In genomic region chr15:81985267-81986161, GRCm38 (mm10) we compare ENCODE assay signal across 20 mouse cellular contexts. TPM values are rescaled to one million over a fixed set of nuclear protein-coding genes. Genes with fewer than 3 reads are reported as not detected.
A peak's percentile ranks its signal among the peaks of the same experiment; 100 is the strongest.
DNase-seq lines count a peak whose midpoint lies in the region; ATAC-seq and TF ChIP-seq lines count a peak whose summit lies in the region.
"Had no signal": no experiment of that assay in that cellular context is flagged by ENCODE, and none has a peak within 500 bp of the region (broad histone marks: within the 10 kb centered on the region; RNA-seq: fewer than 3 reads in every experiment).

No protein-coding gene starts in this region.

- no peak for DNase-seq in liver, embryonic 13.5 days
- no peak for DNase-seq in liver, postnatal 0 days
- DNase-seq in R1 (ENCODE audit: low read depth, low spot score) = peak; percentile 60
- peak; percentile 88 for DNase-seq in fibroblast of lung, adult 2 months (ENCODE audit: low read depth)
- no peak for DNase-seq in hindbrain, embryonic 14.5 days (ENCODE audit: low spot score)
- DNase-seq in heart, postnatal 10 days = no peak
- no peak for DNase-seq in urinary bladder, postnatal 10 days (ENCODE audit: low spot score)
- DNase-seq: cerebellum, adult 11-12 months had no signal

- H3K36me3 ChIP-seq in liver, embryonic 13.5 days = no peaks in the 10 kb centered on the region
- H3K36me3 ChIP-seq in liver, postnatal 0 days (replicated peaks; ENCODE audit: insufficient read depth, low read length) = no peaks in the 10 kb centered on the region
- no peaks in the 10 kb centered on the region for H3K36me3 ChIP-seq in hindbrain, embryonic 14.5 days (replicated peaks; ENCODE audit: control insufficient read depth, insufficient read depth)
- H3K36me3 ChIP-seq in intestine, embryonic 16.5 days (ENCODE audit: control insufficient read depth, insufficient read depth, low read length) = no peaks in the 10 kb centered on the region
- H3K36me3 ChIP-seq: embryonic facial prominence, embryonic 13.5 days; heart, embryonic 12.5 days; kidney, embryonic 15.5 days; liver, embryonic 15.5 days had no signal

- no peak for ATAC-seq in liver, embryonic 13.5 days (ENCODE audit: low read depth)
- ATAC-seq in liver, postnatal 0 days = no peak
- ATAC-seq in hindbrain, embryonic 14.5 days (ENCODE audit: low FRiP score) = no peak
- no peak for ATAC-seq in intestine, embryonic 16.5 days

- TF ChIP-seq CTCF in liver, postnatal 0 days (IDR thresholded peaks at IDR 0.05; ENCODE audit: low read depth) = no peak

- no peak overlapping the region for H3K9ac ChIP-seq in liver, embryonic 13.5 days
- H3K9ac ChIP-seq in liver, postnatal 0 days (replicated peaks) = no peak overlapping the region
- H3K9ac ChIP-seq in hindbrain, embryonic 14.5 days = no peak overlapping the region
- H3K9ac ChIP-seq in intestine, embryonic 16.5 days (ENCODE audit: low read depth, low read length) = no peak overlapping the region
- H3K9ac ChIP-seq: embryonic facial prominence, embryonic 13.5 days; heart, embryonic 12.5 days; kidney, embryonic 15.5 days; liver, embryonic 15.5 days had no signal

- no peaks in the 10 kb centered on the region for H3K9me3 ChIP-seq in liver, embryonic 13.5 days (replicated peaks)
- H3K9me3 ChIP-seq in liver, postnatal 0 days (ENCODE audit: low read length) = no peaks in the 10 kb centered on the region
- no peaks in the 10 kb centered on the region for H3K9me3 ChIP-seq in hindbrain, embryonic 14.5 days (ENCODE audit: control insufficient read depth, low read length)
- no peaks in the 10 kb centered on the region for H3K9me3 ChIP-seq in intestine, embryonic 16.5 days (ENCODE audit: control insufficient read depth, low read length)
- H3K9me3 ChIP-seq: embryonic facial prominence, embryonic 13.5 days; heart, embryonic 12.5 days; kidney, embryonic 15.5 days; liver, embryonic 15.5 days had no signal

- no peak overlapping the region for H3K4me2 ChIP-seq in liver, embryonic 13.5 days
- H3K4me2 ChIP-seq in liver, postnatal 0 days (ENCODE audit: low read depth, low read length) = no peak overlapping the region
- no peak overlapping the region for H3K4me2 ChIP-seq in hindbrain, embryonic 14.5 days (replicated peaks)
- H3K4me2 ChIP-seq in intestine, embryonic 16.5 days (ENCODE audit: low read depth, low read length) = no peak overlapping the region
- H3K4me2 ChIP-seq: embryonic facial prominence, embryonic 13.5 days; heart, embryonic 12.5 days; kidney, embryonic 15.5 days; liver, embryonic 15.5 days had no signal

- H3K4me3 ChIP-seq in liver, embryonic 13.5 days (replicated peaks) = no peak overlapping the region
- H3K4me3 ChIP-seq in liver, postnatal 0 days (ENCODE audit: low read depth, low read length) = no peak overlapping the region
- no peak overlapping the region for H3K4me3 ChIP-seq in hindbrain, embryonic 14.5 days (replicated peaks; ENCODE audit: low read length)
- H3K4me3 ChIP-seq in intestine, embryonic 16.5 days (ENCODE audit: low read length) = no peak overlapping the region
- H3K4me3 ChIP-seq: embryonic facial prominence, embryonic 13.5 days; heart, embryonic 12.5 days; kidney, embryonic 15.5 days; liver, embryonic 15.5 days; myocyte had no signal

- H3K27me3 ChIP-seq in liver, embryonic 13.5 days = 0 out of 2 replicates have a peak, but pooled peaks cover 3% of the 10 kb centered on the region
- no peaks in the 10 kb centered on the region for H3K27me3 ChIP-seq in liver, postnatal 0 days (ENCODE audit: insufficient read depth, low read length)
- no peaks in the 10 kb centered on the region for H3K27me3 ChIP-seq in hindbrain, embryonic 14.5 days (ENCODE audit: control insufficient read depth, insufficient read depth, low read length)
- no peaks in the 10 kb centered on the region for H3K27me3 ChIP-seq in intestine, embryonic 16.5 days (replicated peaks; ENCODE audit: control insufficient read depth, insufficient read depth, low read length)
- H3K27me3 ChIP-seq: embryonic facial prominence, embryonic 13.5 days; heart, embryonic 12.5 days; kidney, embryonic 15.5 days; liver, embryonic 15.5 days had no signal

- H3K27ac ChIP-seq in liver, embryonic 13.5 days = 0 out of 2 replicates have a peak overlapping the region, but pooled peaks have one; percentile 7
- no peak overlapping the region for H3K27ac ChIP-seq in liver, postnatal 0 days (ENCODE audit: low read depth)
- peak overlapping the region; percentile 20; the same call in 1 of the 2 replicates for H3K27ac ChIP-seq in hindbrain, embryonic 14.5 days
- H3K27ac ChIP-seq in intestine, embryonic 16.5 days (ENCODE audit: low read length) = no peak overlapping the region
- H3K27ac ChIP-seq: embryonic facial prominence, embryonic 13.5 days; kidney, embryonic 15.5 days; liver, embryonic 15.5 days; macrophage had no signal

- H3K4me1 ChIP-seq in liver, embryonic 13.5 days (replicated peaks) = peaks cover 24% of the 10 kb centered on the region
- H3K4me1 ChIP-seq in liver, postnatal 0 days (ENCODE audit: insufficient read depth) = peaks cover 14% of the 10 kb centered on the region
- H3K4me1 ChIP-seq in hindbrain, embryonic 14.5 days (replicated peaks; ENCODE audit: control insufficient read depth, insufficient read depth, low read length) = no peaks in the 10 kb centered on the region; the same call in 1 of the 2 replicates
- 0 out of 2 replicates have a peak, but pooled peaks cover 9% of the 10 kb centered on the region for H3K4me1 ChIP-seq in intestine, embryonic 16.5 days (ENCODE audit: control insufficient read depth, insufficient read depth, low read length)
- H3K4me1 ChIP-seq: embryonic facial prominence, embryonic 13.5 days had no signal

- 62% methylated on average over 2 of the region's 2 CpGs for WGBS in liver, embryonic 13.5 days (ENCODE audit: insufficient replicate concordance)
- WGBS in liver, postnatal 0 days (ENCODE audit: insufficient replicate concordance) = 78% methylated on average over 2 of the region's 2 CpGs
- WGBS in hindbrain, embryonic 14.5 days = 51% methylated on average over 2 of the region's 2 CpGs
- WGBS in intestine, embryonic 16.5 days = 66% methylated on average over 2 of the region's 2 CpGs

- intact Hi-C loops in heart, postnatal 10 days (cut with DNase I) = loop anchor here (5.0 kb wide), 1 partner anchor 153 kb away; no protein-coding TSS in a partner anchor

- TF ChIP-seq EP300 in liver, postnatal 0 days (IDR thresholded peaks at IDR 0.05; ENCODE audit: low read depth) = no peak

RNA-seq across cellular contexts. Expression of gene Xrcc6, which starts 2.1 kb away (rescaled TPM):
- polyA plus RNA-seq in liver, embryonic 13.5 days (2015; fragmentation: Nextera tagmentation; extraction: Ambion mirVana) = 77.5 and 87.7 TPM in 2 replicates
- 25.7 and 27.8 TPM in 2 replicates for polyA plus RNA-seq in liver, postnatal 0 days (2015; fragmentation: Nextera tagmentation; extraction: Ambion mirVana)
- polyA plus RNA-seq in hindbrain, embryonic 14.5 days (2014; fragmentation: Nextera tagmentation; extraction: Ambion mirVana) = 36.7 and 38.7 TPM in 2 replicates
- 72.1 and 78.4 TPM in 2 replicates for polyA plus RNA-seq in intestine, embryonic 16.5 days (2015; fragmentation: Nextera tagmentation; extraction: Ambion mirVana)
- 10 to 100 TPM; 22.6 to 29.3 TPM for total RNA-seq in heart, postnatal 10 days (2021)

RNA-seq across cellular contexts. Expression of gene 1700029P11Rik, which starts 5.2 kb away (rescaled TPM):
- not detected in 2 replicates for polyA plus RNA-seq in liver, embryonic 13.5 days (2015; fragmentation: Nextera tagmentation; extraction: Ambion mirVana)
- not detected in 2 replicates for polyA plus RNA-seq in liver, postnatal 0 days (2015; fragmentation: Nextera tagmentation; extraction: Ambion mirVana)
- not detected in 2 replicates for polyA plus RNA-seq in hindbrain, embryonic 14.5 days (2014; fragmentation: Nextera tagmentation; extraction: Ambion mirVana)
- polyA plus RNA-seq in intestine, embryonic 16.5 days (2015; fragmentation: Nextera tagmentation; extraction: Ambion mirVana) = not detected in 2 replicates
- not detected for total RNA-seq in heart, postnatal 10 days (2021)
- total RNA-seq: gastrocnemius, adult 18-20 months; layer of hippocampus, adult 8-10 months; left cerebral cortex, postnatal 36 days had no signal
- polyA plus RNA-seq: embryonic facial prominence, embryonic 13.5 days; heart, embryonic 12.5 days; kidney, embryonic 15.5 days; liver, embryonic 15.5 days; macrophage; myocyte; stomach, embryonic 14.5 days; urinary bladder, adult 2 months had no signal

RNA-seq across cellular contexts. Expression of gene Pmm1, which starts 24.8 kb away (rescaled TPM):
- 24.7 and 25.0 TPM in 2 replicates for polyA plus RNA-seq in liver, embryonic 13.5 days (2015; fragmentation: Nextera tagmentation; extraction: Ambion mirVana)
- 9.8 and 10.1 TPM in 2 replicates for polyA plus RNA-seq in liver, postnatal 0 days (2015; fragmentation: Nextera tagmentation; extraction: Ambion mirVana)
- 89.0 and 103 TPM in 2 replicates for polyA plus RNA-seq in hindbrain, embryonic 14.5 days (2014; fragmentation: Nextera tagmentation; extraction: Ambion mirVana)
- polyA plus RNA-seq in intestine, embryonic 16.5 days (2015; fragmentation: Nextera tagmentation; extraction: Ambion mirVana) = 21.5 and 22.1 TPM in 2 replicates
- total RNA-seq in heart, postnatal 10 days (2021) = 10 to 100 TPM; 22.0 to 31.4 TPM

RNA-seq across cellular contexts. Expression of gene Desi1, which starts 48.1 kb away (rescaled TPM):
- 12.8 and 13.7 TPM in 2 replicates for polyA plus RNA-seq in liver, embryonic 13.5 days (2015; fragmentation: Nextera tagmentation; extraction: Ambion mirVana)
- polyA plus RNA-seq in liver, postnatal 0 days (2015; fragmentation: Nextera tagmentation; extraction: Ambion mirVana) = 14.6 and 15.0 TPM in 2 replicates
- polyA plus RNA-seq in hindbrain, embryonic 14.5 days (2014; fragmentation: Nextera tagmentation; extraction: Ambion mirVana) = 53.2 and 61.3 TPM in 2 replicates
- 17.1 and 19.6 TPM in 2 replicates for polyA plus RNA-seq in intestine, embryonic 16.5 days (2015; fragmentation: Nextera tagmentation; extraction: Ambion mirVana)
- total RNA-seq in heart, postnatal 10 days (2021) = 10 to 100 TPM; 24.6 to 26.7 TPM

RNA-seq across cellular contexts. Expression of gene Csdc2, which starts 49.0 kb away (rescaled TPM):
- 1.0 and 1.1 TPM in 2 replicates for polyA plus RNA-seq in liver, embryonic 13.5 days (2015; fragmentation: Nextera tagmentation; extraction: Ambion mirVana)
- polyA plus RNA-seq in liver, postnatal 0 days (2015; fragmentation: Nextera tagmentation; extraction: Ambion mirVana) = 0.52 and 0.59 TPM in 2 replicates
- 183 and 199 TPM in 2 replicates for polyA plus RNA-seq in hindbrain, embryonic 14.5 days (2014; fragmentation: Nextera tagmentation; extraction: Ambion mirVana)
- polyA plus RNA-seq in intestine, embryonic 16.5 days (2015; fragmentation: Nextera tagmentation; extraction: Ambion mirVana) = 11.2 and 12.4 TPM in 2 replicates
- 10 to 100 TPM in 1 of 2 experiments, 1 to 10 TPM in 1; 7.8 to 19.8 TPM for total RNA-seq in heart, postnatal 10 days (2021)

Comparison
In these comparisons a context has a peak if more than half of its experiments do, and no peak if none do; other contexts are left out.
1. H3K27ac ChIP-seq: peak in liver, embryonic 13.5 days (single experiment) and hindbrain, embryonic 14.5 days (single experiment); none in liver, postnatal 0 days (single experiment) and intestine, embryonic 16.5 days (single experiment).
2. DNase-seq: peak in R1 (single experiment) and fibroblast of lung, adult 2 months (single experiment); none in liver, embryonic 13.5 days (single experiment), liver, postnatal 0 days (single experiment), hindbrain, embryonic 14.5 days (single experiment), heart, postnatal 10 days (0 of 2) and urinary bladder, postnatal 10 days (single experiment).